Mouse (Mus musculus): ENCODE results near the gene Spock1. TPM values are rescaled to one million over a fixed set of nuclear protein-coding genes. Genes with fewer than 3 reads are reported as not detected.
"Not testable (repeated sequence)": the region's sequence is repeated elsewhere in the genome, so short reads cannot be mapped to it uniquely, and the experiment has no call there.

Spock1 gene
- polyA plus RNA-seq, 1 experiment from 2014 or later, result not detected

GRCm38 (mm10) chr13:57488926-57489325 lies 419.2 kb downstream of the Spock1 start:
- no peak overlapping the region for H3K27ac ChIP-seq
- H3K4me3 ChIP-seq (ENCODE audit: inconsistent target), result no peak overlapping the region
- WGBS (ENCODE audit: missing documents), result 89% methylated on average over 8 of the region's 8 CpGs
- no peaks in the 10 kb centered on the region for H3K36me3 ChIP-seq (ENCODE audit: inconsistent target)
- H3K79me2 ChIP-seq (ENCODE audit: inconsistent target), result no peaks in the 10 kb centered on the region

DNA sequence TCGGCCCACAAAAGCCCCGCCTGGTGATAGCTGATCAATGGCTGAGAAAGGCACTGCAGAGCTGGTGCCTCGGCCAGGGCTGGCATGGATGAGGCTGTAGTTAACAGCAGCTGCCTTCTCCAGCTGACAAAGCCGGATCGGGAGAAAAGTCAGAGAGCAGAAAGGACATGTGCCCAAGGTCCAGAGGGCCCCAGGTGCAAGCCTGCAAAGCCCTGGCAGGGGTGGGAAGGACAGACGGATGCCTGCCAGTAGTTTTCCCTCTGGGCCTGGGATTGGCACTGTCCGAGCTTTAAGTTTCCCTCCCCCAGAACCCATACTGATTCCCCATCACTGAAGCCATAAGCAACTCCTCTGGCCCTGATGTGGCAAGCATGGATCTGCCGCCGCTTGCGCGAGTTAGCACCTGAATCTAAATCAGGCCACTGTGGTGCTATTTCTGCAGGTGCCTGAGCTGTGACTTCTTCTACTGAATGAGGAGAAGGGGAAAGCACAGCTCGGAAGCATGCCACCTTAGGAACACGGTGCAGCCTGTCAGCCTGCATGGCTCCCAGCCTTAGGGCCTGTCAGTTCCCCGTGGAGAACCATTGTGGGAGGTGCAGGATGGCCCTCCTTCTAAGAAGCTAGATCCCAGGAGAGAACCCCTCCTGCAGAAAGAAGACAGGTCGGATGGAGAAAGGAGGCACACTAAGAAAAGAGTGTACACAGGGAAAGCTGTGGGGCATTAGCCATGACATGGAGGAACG lies 423.5 kb downstream of the Spock1 start:
- H3K27ac ChIP-seq, result no peak overlapping the region
- no peaks in the 10 kb centered on the region for H3K79me2 ChIP-seq (ENCODE audit: inconsistent target)
- 93% methylated on average over 15 of the region's 16 CpGs for WGBS (ENCODE audit: missing documents)
- no peak overlapping the region for H3K4me3 ChIP-seq (ENCODE audit: inconsistent target)
- H3K36me3 ChIP-seq (ENCODE audit: inconsistent target), result no peaks in the 10 kb centered on the region

GRCm38 (mm10) chr13:57476700-57477099 lies 431.4 kb downstream of the Spock1 start:
- Histone ChIP-seq H3K36me3 (ENCODE audit: inconsistent target) (no peaks in the 10 kb centered on the region), H3K4me3 (ENCODE audit: inconsistent target) (no peak overlapping the region), H3K27ac (no peak overlapping the region), H3K79me2 (ENCODE audit: inconsistent target) (no peaks in the 10 kb centered on the region)
- WGBS (ENCODE audit: missing documents), result 27% methylated on average over 6 of the region's 6 CpGs

DNA sequence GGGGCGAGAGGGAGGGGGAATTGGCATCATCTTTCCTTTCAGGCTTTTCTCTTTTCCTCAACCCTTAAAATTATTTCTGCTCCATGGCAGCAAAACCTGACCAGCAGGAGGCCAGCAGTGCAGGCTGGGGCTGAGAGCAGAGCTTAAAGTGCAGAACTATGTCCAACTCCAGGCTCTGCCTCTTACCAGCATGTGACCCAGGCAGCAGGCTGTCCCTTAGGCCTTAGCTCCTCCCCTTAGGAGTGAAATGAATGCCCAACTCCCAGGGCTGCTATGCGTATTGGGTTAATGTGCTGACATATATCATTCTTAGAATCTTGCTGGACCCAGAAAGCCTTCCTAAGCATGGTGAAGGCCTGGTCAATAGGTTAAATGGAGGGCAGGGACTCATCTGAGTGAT lies 434.1 kb downstream of the Spock1 start:
- Histone ChIP-seq H3K36me3 (ENCODE audit: inconsistent target) (no peaks in the 10 kb centered on the region), H3K79me2 (ENCODE audit: inconsistent target) (no peaks in the 10 kb centered on the region), H3K4me3 (ENCODE audit: inconsistent target) (no peak overlapping the region), H3K27ac (no peak overlapping the region)
- 75% methylated on average over 2 of the region's 2 CpGs for WGBS (ENCODE audit: missing documents)

- H3K36me3 ChIP-seq (ENCODE audit: inconsistent target); H3K79me2 ChIP-seq (ENCODE audit: inconsistent target); H3K4me3 ChIP-seq (ENCODE audit: inconsistent target); H3K27ac ChIP-seq: not testable (repeated sequence)
- no CpG with 5 or more reads among the region's 4 CpGs for WGBS (ENCODE audit: missing documents)
Measured at GRCm38 (mm10) chr13:57470922-57471321, 437.2 kb downstream of the Spock1 start.

- no peak overlapping the region for H3K27ac ChIP-seq
- WGBS (ENCODE audit: missing documents), result 79% methylated on average over 8 of the region's 8 CpGs
- H3K79me2 ChIP-seq (ENCODE audit: inconsistent target), result no peaks in the 10 kb centered on the region
- H3K4me3 ChIP-seq (ENCODE audit: inconsistent target), result no peak overlapping the region
- no peaks in the 10 kb centered on the region for H3K36me3 ChIP-seq (ENCODE audit: inconsistent target)
Measured at GRCm38 (mm10) chr13:57459978-57460377, 448.2 kb downstream of the Spock1 start.

DNA sequence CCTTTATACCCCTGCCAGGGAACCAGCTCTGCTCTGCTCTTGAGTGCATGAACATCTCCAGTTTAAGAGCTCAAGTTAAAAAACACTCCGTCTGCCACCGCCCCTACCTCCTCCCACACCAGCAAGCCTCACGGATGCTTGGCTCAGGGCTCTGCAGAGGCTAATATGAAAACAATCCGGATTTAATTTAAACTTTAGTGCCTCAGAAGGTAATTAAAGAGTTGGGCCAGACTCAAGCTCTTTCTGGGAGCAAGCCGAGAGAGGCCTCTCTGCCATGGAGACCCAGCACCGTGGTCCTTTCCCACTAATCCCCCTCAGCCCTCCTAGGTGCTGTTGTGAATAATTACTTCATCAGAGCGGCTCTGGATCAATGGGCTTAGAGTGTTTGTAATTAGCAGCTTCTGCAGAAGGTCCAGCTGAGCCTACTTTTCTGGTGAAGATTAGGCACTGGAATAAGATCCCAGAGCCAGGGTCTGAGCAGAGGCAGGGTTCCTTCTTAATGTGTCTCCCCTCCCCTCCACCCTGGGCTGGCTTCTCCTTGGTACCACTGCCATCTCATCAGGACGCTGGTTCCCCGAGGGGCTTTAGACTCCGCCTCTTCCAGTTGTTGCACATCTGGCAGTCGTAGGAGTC lies 457.8 kb downstream of the Spock1 start:
- no peaks in the 10 kb centered on the region for H3K36me3 ChIP-seq (ENCODE audit: inconsistent target)
- H3K79me2 ChIP-seq (ENCODE audit: inconsistent target), result no peaks in the 10 kb centered on the region
- H3K4me3 ChIP-seq (ENCODE audit: inconsistent target), result no peak overlapping the region
- no peak overlapping the region for H3K27ac ChIP-seq
- 54% methylated on average over 11 of the region's 11 CpGs for WGBS (ENCODE audit: missing documents)

DNA sequence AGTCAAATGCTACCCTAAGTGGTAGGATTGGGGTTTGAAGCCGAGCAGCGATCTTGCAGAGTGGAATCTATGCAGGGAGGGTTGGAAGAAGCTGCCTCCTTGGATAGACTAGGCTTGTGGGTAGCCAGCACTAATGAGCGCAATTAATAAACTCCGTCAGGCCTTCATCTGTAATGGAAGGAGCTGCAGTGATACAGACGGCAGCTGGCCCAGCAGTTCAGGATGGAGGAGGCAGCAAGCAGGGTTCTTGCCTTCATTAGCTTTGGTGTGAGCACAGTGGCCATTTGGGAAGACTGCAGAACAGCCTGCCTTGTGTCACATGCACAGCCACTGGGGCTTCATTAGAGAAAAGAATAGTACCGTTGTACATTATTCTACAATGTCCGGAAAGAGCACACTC lies 459.2 kb downstream of the Spock1 start:
- H3K27ac ChIP-seq, result no peak overlapping the region
- no peaks in the 10 kb centered on the region for H3K79me2 ChIP-seq (ENCODE audit: inconsistent target)
- WGBS (ENCODE audit: missing documents), result 91% methylated on average over 7 of the region's 7 CpGs
- H3K36me3 ChIP-seq (ENCODE audit: inconsistent target), result no peaks in the 10 kb centered on the region
- no peak overlapping the region for H3K4me3 ChIP-seq (ENCODE audit: inconsistent target)

DNA sequence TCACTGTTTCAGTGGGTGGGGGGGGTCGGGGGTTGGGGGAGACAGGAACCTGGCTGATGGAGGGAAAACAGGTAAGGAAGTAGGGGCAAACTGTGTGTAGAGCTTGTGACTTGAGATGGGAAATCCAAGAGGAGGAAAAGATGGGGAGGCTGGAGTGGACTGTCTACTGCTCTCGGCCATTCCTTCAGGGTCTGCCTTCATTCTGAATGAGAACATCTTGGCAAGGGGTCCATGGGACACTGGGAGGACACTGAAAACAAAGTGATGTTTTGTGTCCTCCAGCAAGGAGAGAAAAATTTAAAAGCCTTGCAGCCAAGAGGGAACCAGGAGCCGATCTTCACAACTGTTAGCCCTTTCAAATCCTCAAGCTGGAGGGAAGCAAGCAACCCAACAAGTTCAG lies 463.2 kb downstream of the Spock1 start:
- H3K36me3 ChIP-seq (ENCODE audit: inconsistent target), result no peaks in the 10 kb centered on the region
- no peak overlapping the region for H3K27ac ChIP-seq
- WGBS (ENCODE audit: missing documents), result 77% methylated on average over 3 of the region's 3 CpGs
- no peaks in the 10 kb centered on the region for H3K79me2 ChIP-seq (ENCODE audit: inconsistent target)
- no peak overlapping the region for H3K4me3 ChIP-seq (ENCODE audit: inconsistent target)

GRCm38 (mm10) chr13:57440111-57440510 lies 468.0 kb downstream of the Spock1 start:
- Histone ChIP-seq H3K27ac (no peak overlapping the region), H3K4me3 (ENCODE audit: inconsistent target) (no peak overlapping the region), H3K79me2 (ENCODE audit: inconsistent target) (no peaks in the 10 kb centered on the region), H3K36me3 (ENCODE audit: inconsistent target) (no peaks in the 10 kb centered on the region)
- WGBS (ENCODE audit: missing documents), result 89% methylated on average over 7 of the region's 7 CpGs

- Histone ChIP-seq H3K27ac (no peak overlapping the region), H3K4me3 (ENCODE audit: inconsistent target) (no peak overlapping the region), H3K79me2 (ENCODE audit: inconsistent target) (no peaks in the 10 kb centered on the region), H3K36me3 (ENCODE audit: inconsistent target) (no peaks in the 10 kb centered on the region)
- WGBS (ENCODE audit: missing documents), result 96% methylated on average over 10 of the region's 10 CpGs
Measured at GRCm38 (mm10) chr13:57435726-57436220, 472.4 kb downstream of the Spock1 start.

DNA sequence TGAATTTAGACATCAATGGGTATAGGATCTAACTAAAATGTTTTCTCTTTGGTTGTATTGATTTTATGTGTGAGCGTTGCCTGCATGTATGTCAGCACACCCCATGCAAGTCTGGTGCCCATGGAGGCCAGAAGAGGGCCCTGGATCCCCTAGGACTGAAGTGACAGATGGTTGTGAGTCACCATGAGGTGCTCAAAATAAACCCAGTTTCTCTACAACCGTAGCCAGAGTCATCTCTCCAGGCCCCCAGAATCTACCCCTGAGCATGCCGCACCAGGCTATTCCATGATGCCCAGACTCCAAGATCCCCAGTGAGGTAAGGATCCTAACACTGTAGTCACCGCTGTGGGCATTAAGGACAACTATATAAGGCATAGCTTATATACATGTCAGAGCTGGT lies 474.3 kb downstream of the Spock1 start:
- Histone ChIP-seq H3K4me3 (ENCODE audit: inconsistent target) (no peak overlapping the region), H3K79me2 (ENCODE audit: inconsistent target) (no peaks in the 10 kb centered on the region), H3K27ac (no peak overlapping the region), H3K36me3 (ENCODE audit: inconsistent target) (no peaks in the 10 kb centered on the region)
- WGBS (ENCODE audit: missing documents), result 94% methylated on average over 4 of the region's 4 CpGs

DNA sequence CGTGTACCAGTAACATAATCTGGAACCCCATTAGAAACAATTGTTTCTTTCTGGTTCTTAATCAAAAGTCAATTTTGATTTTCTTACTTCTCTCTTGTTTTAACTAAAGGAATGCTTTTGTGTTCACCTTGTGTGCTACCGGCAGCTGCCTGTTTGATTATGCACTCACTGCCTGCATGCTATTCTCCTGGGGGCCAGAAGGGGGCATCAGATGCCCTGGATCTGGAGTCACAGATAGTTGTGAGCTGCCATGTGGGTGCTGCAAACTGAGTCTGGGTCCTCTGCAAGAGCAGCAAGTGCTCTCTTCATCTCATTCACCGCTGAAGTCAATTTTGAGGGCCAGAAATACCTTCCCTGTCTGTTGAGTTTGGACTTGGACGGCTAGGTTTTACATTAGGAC lies 476.3 kb downstream of the Spock1 start:
- no peak overlapping the region for H3K27ac ChIP-seq
- no peak overlapping the region for H3K4me3 ChIP-seq (ENCODE audit: inconsistent target)
- no peaks in the 10 kb centered on the region for H3K36me3 ChIP-seq (ENCODE audit: inconsistent target)
- H3K79me2 ChIP-seq (ENCODE audit: inconsistent target), result no peaks in the 10 kb centered on the region
- 92% methylated on average over 4 of the region's 4 CpGs for WGBS (ENCODE audit: missing documents)

DNA sequence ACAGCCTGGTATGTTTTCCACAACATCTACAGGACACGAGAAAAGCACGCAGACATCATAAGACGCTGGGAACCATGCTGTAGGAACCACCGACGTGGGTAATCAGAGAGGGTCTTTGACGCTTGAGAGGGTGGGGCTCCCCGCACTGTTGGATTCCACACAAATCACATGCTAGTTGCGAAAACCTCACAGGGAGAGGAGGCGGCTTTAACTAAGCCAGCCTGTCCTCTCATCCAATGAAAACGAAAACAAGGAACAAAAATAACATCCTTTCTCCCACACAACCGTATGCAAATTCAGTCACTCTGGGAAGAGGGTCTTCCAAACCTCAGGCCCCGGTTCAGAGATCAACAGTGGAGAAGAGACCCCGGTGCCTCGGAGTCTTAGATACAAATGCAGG lies 479.3 kb downstream of the Spock1 start:
- no peak overlapping the region for H3K27ac ChIP-seq
- no peaks in the 10 kb centered on the region for H3K79me2 ChIP-seq (ENCODE audit: inconsistent target)
- 87% methylated on average over 14 of the region's 14 CpGs for WGBS (ENCODE audit: missing documents)
- no peak overlapping the region for H3K4me3 ChIP-seq (ENCODE audit: inconsistent target)
- H3K36me3 ChIP-seq (ENCODE audit: inconsistent target), result no peaks in the 10 kb centered on the region

DNA sequence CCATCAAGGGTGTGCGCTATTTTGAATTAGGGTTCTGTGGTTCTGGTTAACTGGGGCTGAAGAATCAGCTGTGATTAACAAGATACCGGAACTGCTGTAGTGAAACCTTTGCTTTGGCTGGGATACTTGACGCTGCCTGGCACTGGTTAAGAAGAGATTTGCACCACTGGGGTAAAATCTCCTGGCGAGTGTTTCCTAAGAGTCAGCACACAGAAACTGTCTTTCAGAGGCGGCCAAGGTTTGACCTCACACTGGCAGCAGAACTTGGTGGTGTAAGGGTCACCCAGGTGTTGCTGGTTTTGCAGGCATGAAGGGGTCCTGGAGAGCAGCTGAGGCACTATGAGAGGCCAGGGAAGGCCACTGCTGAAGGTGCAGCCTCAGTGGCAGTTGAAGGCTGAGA lies 489.4 kb downstream of the Spock1 start:
- 89% methylated on average over 5 of the region's 5 CpGs for WGBS (ENCODE audit: missing documents)
- H3K79me2 ChIP-seq (ENCODE audit: inconsistent target), result no peaks in the 10 kb centered on the region
- no peaks in the 10 kb centered on the region for H3K36me3 ChIP-seq (ENCODE audit: inconsistent target)
- no peak overlapping the region for H3K27ac ChIP-seq
- H3K4me3 ChIP-seq (ENCODE audit: inconsistent target), result no peak overlapping the region
